Mouse (Mus musculus) stomach, embryonic 14.5 days (tissue): ENCODE measurements around the gene Ist1. TPM values are rescaled to one million over a fixed set of nuclear protein-coding genes. Genes with fewer than 3 reads are reported as not detected.

Experiments used
- ATAC-seq: fragments of 200-750 bp; cut with Nextera tagmentation; 2 replicates; pipeline ENCODE4 v1.8.0; 2017; ENCODE audit warnings: low read depth, moderate TSS enrichment; ENCODE audit not compliant: insufficient number of reproducible peaks, insufficient read depth, low FRiP score
- H3K27ac ChIP-seq: fragments of 300-500 bp; sonication (generic); 2 replicates; pipeline ENCODE4 v1.5.1; 2014; ENCODE audit warnings: mild to moderate bottlenecking, low read length, moderate library complexity, mixed read lengths
- H3K27me3 ChIP-seq: fragments of 300-500 bp; sonication (generic); 2 replicates; pipeline ENCODE4 v1.6.1; 2014; ENCODE audit warnings: low read length, control low read depth, mixed read lengths; ENCODE audit not compliant: control insufficient read depth, insufficient read depth
- H3K36me3 ChIP-seq: fragments of 300-500 bp; sonication (generic); 2 replicates; pipeline ENCODE4 v1.6.1; 2014; ENCODE audit warnings: mild to moderate bottlenecking, control low read depth, low read length, moderate library complexity, mixed read lengths; ENCODE audit not compliant: control insufficient read depth, insufficient read depth
- H3K4me1 ChIP-seq: fragments of 300-500 bp; sonication (generic); 2 replicates; pipeline ENCODE4 v1.6.1; 2014; ENCODE audit warnings: low read length, control low read depth, mixed read lengths; ENCODE audit not compliant: control insufficient read depth, insufficient read depth
- H3K4me2 ChIP-seq: fragments of 300-500 bp; sonication (generic); replicated peaks from 2 replicates; pipeline ENCODE4 v1.6.1; 2014; ENCODE audit warnings: low read depth, low read length, control low read depth
- H3K4me3 ChIP-seq: fragments of 300-500 bp; sonication (generic); 2 replicates; pipeline ENCODE4 v1.5.1; 2014; ENCODE audit warnings: low read depth, low read length, control low read depth
- H3K9ac ChIP-seq: fragments of 300-500 bp; sonication (generic); replicated peaks from 2 replicates; pipeline ENCODE4 v1.6.1; 2014; ENCODE audit warnings: low read depth, mild to moderate bottlenecking, control low read depth, low read length, moderate library complexity, mixed read lengths
- H3K9me3 ChIP-seq: fragments of 300-500 bp; sonication (generic); 2 replicates; pipeline ENCODE4 v1.6.1; 2016; ENCODE audit warnings: low read depth, low read length, control low read depth; ENCODE audit not compliant: control insufficient read depth
- WGBS: fragments of 180-500 bp; shearing (Covaris S2); extraction: QIAGEN DNeasy Blood & Tissue Kit; methylation state at CpG from one replicate; pipeline ENCODE4 v1.1.7; 2014; 5-methylcytosine and 5-hydroxymethylcytosine counted together
- polyA plus RNA-seq: library from polyadenylated mRNA; unstranded; fragments of >200 nt; fragmentation: Nextera tagmentation; extraction: Ambion mirVana; gene quantifications from 2 replicates; pipeline ENCODE4 v1.2.1, GENCODE M21; 2014

The Ist1 gene
- polyA plus RNA-seq, 1 experiment from 2014 or later = 154 TPM

DNA sequence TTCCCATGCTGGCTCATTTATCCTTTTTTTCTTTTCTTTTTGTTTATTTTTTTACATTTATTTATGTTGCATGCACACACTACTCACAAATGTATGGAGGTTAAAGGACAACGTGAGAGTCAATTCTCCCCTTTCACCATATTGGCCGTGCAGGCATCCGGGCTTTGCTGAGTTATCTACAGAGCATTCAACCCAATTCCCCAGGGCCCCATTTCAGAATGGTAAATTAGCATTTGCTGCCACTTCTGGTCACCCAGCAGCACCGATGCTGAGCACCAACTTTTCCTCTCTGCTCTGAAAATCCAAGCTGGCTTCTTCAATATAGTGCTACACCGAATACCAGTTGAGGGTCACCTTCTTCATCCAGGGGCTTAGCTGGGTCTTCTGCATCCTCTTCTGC lies 54.2 kb downstream of the Ist1 start:
- WGBS = 85% methylated on average over 5 of the region's 5 CpGs
- Histone ChIP-seq H3K4me1 (no peaks in the 10 kb centered on the region), H3K4me2 (no peak overlapping the region), H3K27me3 (no peaks in the 10 kb centered on the region), H3K27ac (no peak overlapping the region), H3K9me3 (no peaks in the 10 kb centered on the region), H3K4me3 (no peak overlapping the region), H3K9ac (no peak overlapping the region), H3K36me3 (no peaks in the 10 kb centered on the region)
- ATAC-seq = no peak

DNA sequence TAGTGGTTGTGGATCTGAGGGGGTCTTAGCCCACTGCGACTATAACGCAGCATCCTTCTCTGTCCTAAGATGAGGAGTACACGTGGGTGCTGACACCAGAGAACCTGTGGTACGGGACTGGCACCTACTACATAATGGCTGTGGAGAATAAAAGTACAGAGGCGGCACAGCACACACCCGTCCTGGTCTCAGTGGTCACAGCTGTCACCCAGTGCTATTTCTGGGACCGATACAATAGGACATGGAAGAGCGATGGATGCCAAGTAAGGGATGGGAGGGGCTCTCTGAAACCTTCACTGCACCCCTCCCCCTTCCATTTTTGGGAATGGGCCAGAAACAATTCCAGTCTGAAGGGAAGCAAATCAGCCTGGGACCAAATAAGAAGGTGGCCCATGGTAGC lies 57.9 kb downstream of the Ist1 start:
- Histone ChIP-seq H3K4me3 (no peak overlapping the region), H3K27me3 (no peaks in the 10 kb centered on the region), H3K4me1 (no peaks in the 10 kb centered on the region), H3K9me3 (no peaks in the 10 kb centered on the region), H3K27ac (no peak overlapping the region), H3K4me2 (no peak overlapping the region), H3K9ac (no peak overlapping the region), H3K36me3 (no peaks in the 10 kb centered on the region)
- no peak for ATAC-seq
- WGBS = 94% methylated on average over 8 of the region's 8 CpGs

DNA sequence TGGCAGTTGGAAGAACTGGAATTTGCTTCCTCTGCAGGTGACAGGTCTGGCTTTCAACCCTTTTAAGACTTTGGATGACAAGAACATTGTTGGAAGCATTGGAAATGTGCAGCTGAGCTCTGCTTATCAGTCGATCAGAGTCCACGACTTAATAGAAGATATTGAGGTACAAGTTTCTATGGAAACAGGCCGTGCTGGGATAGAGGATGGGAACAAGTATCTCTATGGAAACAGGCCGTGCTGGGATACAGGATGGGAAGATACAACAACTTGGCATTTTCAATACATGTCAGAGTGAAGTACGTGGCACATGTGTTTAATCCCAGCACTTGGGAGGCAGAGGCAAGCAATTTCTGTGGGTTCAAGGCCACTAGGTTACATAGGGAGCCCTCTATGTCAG lies 60.6 kb downstream of the Ist1 start:
- no peak overlapping the region for H3K27ac ChIP-seq
- WGBS = 85% methylated on average over 5 of the region's 5 CpGs
- no peak overlapping the region for H3K4me3 ChIP-seq
- no peaks in the 10 kb centered on the region for H3K27me3 ChIP-seq
- H3K36me3 ChIP-seq = no peaks in the 10 kb centered on the region
- ATAC-seq = no peak
- H3K9ac ChIP-seq = no peak overlapping the region
- no peaks in the 10 kb centered on the region for H3K9me3 ChIP-seq
- no peak overlapping the region for H3K4me2 ChIP-seq
- H3K4me1 ChIP-seq = no peaks in the 10 kb centered on the region

DNA sequence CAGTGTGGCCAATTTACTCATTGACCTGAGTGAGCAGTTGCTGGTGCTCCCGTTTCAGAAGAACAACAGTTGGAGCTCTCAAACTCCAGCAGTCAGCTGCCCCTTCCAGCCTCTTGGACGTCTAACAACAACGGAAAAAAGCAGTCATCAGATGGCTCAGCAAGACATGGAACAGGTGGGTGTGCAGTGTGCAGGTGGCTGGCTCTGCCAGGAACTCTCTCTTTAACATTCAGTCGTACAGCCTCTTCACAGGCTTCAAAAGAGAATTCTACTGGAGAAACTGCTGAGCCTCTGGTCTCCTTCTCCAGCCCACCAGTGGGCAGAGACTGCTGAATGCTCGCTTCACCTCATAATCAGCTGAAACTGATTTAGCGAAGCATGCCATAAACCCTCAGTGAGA lies 64.4 kb downstream of the Ist1 start:
- Histone ChIP-seq H3K9ac (no peak overlapping the region), H3K4me2 (no peak overlapping the region), H3K36me3 (no peaks in the 10 kb centered on the region), H3K9me3 (peaks cover 6% of the 10 kb centered on the region; the same call in 1 of the 2 replicates), H3K4me1 (no peaks in the 10 kb centered on the region), H3K27me3 (no peaks in the 10 kb centered on the region), H3K4me3 (no peak overlapping the region), H3K27ac (no peak overlapping the region)
- WGBS = 64% methylated on average over 6 of the region's 6 CpGs
- ATAC-seq = no peak

Other genes with a start within 250 kb of the Ist1 start
- not detected in 2 replicates for gene Pmfbp1, start 199.2 kb downstream of the Ist1 start, polyA plus RNA-seq
- gene Dhx38, start 127.4 kb downstream of the Ist1 start, polyA plus RNA-seq = 18.3 and 19.2 TPM in 2 replicates
- 20.6 and 21.2 TPM in 2 replicates for gene Txnl4b, start 127.4 kb downstream of the Ist1 start, polyA plus RNA-seq
- 0.85 and 1.9 TPM in 2 replicates for gene Hp, start 114.1 kb downstream of the Ist1 start, polyA plus RNA-seq
- 40.1 and 45.1 TPM in 2 replicates for gene Dhodh, start 84.6 kb downstream of the Ist1 start, polyA plus RNA-seq
- 0.14 TPM in 1 of 2 replicates, not detected in the other for gene Pkd1l3, start 78.7 kb downstream of the Ist1 start, polyA plus RNA-seq
- 29.7 and 33.0 TPM in 2 replicates for gene Zfp821, start 12.3 kb upstream of the Ist1 start, polyA plus RNA-seq
- gene Atxn1l, start 44.5 kb upstream of the Ist1 start, polyA plus RNA-seq = 6.0 and 6.9 TPM in 2 replicates
- gene Ap1g1, start 85.3 kb upstream of the Ist1 start, polyA plus RNA-seq = 36.5 and 39.2 TPM in 2 replicates
- 6.1 and 6.9 TPM in 2 replicates for gene Phlpp2, start 175.3 kb upstream of the Ist1 start, polyA plus RNA-seq